Mouse (Mus musculus): ENCODE results near the gene Plet1.
A peak's percentile ranks its signal among the peaks of the same experiment; 100 is the strongest.

Plet1 gene

DNA sequence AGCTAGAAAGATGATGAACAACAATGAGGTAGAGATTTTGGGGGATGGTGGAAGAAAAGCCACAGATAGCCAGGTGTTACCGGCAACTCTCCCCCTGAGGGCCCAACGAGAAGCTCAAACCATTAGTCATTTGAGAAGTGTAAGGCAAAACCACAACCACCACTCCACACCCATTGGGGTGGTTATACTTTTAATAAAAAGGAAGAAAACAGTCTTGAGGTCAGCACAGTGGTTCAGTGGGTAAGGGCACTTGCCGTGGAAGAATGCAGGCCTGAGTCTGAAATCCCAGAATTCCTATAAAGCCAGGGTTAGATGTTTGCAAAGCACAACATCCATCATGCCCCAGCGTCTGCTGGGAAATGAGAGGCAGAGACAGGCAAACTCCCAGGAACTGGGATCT lies 43.0 kb downstream of the Plet1 start:
- DNase-seq, result no peak

DNA sequence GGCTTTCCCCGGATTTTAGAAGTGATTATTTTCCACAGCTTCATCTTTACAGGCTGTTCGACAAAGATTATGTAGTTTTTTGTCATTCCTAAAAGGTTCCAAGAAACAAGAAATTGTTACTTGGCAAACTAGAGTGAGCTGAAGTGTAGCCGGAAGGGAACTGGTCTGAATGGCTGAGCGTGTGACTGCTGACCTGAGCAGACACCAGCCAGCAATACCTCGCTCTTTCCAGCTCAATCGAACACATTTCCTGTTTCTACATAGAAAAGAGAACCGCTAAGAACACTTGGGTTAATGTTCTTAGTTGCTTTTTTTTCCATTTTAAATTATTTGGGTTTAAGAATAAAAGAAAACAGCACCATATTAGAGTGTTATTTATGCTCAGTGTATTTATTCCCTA lies 45.8 kb downstream of the Plet1 start:
- DNase-seq, result no peak

DNA sequence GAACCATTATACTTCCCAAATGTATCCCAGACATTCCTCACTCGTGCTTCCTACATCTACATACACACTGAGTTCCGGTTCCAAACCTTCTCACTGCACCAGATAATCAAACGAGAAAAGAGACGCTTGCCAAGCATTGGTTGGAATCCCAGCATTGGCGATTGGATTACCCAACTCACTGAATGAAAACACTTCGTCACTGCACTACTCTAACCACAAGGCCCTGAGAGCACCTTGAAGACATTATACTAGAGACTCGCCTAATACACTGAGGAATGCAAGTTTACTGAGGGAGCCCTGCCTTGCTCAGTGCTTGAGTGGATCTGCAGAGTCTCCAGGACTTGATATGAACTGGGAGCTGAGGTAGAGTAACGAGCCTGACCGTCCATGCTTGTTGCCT lies 48.1 kb downstream of the Plet1 start:
- no peak for DNase-seq

DNA sequence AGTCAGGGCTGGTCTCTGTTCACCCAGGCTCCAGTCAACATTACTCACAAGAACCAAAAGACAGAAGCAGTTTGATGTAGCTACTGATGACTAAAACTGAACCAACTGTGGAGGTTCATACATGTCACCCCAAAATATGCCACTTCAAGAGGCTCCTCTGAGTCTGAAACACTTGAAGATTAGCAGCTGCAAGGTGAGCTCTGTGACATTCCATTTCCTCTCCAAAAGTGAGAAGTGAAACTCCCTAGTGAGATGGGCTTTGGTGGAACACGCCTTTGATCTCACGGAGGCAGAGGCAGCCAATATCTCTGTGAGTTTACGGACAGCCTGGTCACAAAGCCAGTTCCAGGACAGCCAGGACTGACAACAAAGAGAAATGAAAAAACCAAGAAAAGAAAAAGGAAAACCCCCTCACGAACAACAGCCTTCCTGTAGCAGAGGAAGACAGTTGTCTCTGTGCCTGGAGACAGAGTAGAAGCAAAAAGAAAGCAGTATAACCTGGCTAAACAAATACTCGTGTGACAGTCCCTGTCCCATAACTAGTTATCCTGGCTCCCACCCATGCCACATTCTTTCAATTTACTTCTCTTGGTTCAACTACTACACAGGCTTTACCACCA lies 53.6 kb downstream of the Plet1 start:
- DNase-seq, result no peak

DNA sequence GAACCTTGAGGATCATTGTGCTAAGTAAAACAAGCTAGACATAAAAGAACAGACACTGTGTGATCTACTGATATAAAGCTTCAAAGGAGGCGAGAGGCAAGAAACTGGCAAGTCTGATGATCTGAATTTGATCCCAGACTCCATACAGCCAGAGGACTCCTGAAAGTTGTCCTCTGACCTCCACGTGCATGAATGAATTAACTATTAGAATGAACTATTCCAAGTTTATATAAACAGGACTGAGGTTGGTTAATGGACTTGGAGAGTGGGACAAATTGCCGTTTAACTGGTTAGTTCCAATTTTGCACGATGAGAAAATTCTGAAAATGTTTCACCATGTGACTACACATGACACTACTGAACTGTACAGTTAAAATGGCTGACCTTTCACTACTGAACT lies 54.6 kb downstream of the Plet1 start:
- DNase-seq, result no peak

DNA sequence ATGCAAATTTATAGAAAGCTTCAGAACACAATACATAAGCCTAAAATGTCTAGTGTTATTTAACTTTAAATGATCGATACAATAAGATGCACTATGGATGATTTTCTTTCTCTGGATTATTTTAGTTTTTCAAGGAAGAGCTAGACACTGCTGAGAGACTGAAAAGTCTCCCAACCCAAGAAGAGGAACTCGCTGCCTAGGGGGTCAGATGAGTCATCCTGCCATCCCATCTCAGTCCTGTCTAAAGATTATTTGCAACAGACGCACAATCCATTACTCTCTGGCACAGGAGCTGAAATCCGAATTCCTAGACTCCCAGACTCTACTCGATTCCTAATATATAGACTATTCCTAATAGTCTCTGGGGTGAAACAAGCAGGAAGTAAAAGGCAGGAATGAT lies 57.9 kb downstream of the Plet1 start:
- DNase-seq, result no peak

DNA sequence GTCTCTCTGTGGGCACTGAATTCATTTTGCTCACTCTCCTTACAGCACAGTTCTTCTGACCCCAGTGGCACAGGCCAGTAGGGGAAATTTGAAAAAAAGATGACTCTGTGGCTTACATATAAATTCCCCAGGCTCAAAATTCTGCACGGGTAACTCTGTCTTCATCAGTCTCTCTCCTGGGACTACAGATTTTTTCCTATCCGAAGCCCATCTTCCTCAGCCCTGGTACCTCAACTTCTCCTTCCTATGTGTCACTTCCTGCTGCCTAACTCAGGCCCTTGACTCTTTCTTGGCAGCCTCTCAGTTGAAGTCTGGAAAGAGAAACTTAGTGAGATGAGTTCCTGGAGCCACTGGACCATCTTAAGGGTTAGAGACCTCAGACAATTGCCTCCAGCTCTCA lies 59.2 kb downstream of the Plet1 start:
- DNase-seq, result no peak

DNA sequence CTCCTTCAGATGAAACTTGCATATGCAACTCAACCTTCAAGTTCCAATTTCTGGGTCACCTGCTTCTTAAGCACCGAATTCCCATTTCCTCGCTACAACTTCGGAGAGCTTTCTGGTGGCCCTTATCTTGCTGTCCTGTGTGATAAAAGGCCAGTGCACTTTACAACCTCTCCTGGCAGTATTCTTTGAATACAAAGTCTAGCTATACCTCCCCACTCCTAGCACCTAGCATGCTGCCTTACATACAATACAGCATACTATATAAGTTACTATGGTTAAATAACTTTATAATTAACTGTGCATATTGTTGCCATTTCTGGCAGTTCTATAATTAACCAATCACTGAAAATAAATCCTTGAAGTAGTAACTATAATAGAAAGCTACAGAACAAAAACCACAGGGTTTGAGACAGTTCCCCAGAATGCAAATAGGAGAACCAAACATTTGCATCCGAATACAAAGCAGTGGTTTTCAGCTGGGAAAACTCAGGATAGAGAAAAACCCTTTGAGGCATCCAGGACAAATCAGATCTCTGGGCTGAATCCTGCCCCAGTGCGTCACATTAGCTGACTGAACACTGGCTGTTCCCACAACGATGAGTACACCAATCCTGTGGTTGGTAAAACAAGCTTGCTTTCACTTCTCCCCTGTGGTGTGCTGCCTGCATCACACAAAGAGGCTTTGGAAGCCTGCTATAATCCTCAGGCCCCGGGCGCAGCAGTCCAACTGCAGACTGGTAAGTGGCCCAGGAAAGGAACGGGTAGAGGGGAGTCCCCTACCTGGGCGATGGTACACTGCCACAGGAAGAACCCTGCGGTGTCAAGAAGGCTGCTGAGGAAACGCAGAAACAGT lies 60.1 kb downstream of the Plet1 start, which contains the start of gene Il18:
Gene Il18, plus strand, starts transcription at position 587 of the 853 bp plus-strand sequence.
- DNase-seq, result peak; percentile 8

DNA sequence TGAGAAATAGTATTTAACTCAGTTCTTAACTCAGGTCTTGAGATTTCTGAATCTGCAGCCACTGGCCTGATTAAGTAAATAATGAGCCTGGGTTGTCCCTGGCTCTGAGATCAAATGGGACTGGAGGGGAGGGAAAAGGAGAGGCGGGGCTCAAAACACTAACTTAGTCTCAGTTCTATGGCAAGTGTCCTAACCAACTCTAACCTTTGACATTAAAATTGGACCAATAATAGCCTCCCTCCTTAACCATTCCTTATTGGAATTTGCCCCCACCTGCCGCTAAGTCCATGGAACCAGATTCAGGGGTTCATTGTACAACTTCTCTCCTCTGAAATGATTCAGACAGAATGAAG lies 60.7 kb downstream of the Plet1 start, which contains the start of gene Bco2:
Gene Bco2, minus strand, starts transcription at position 88 of the 353 bp plus-strand sequence.
- DNase-seq, result no peak
